In the genomic region with DNA sequence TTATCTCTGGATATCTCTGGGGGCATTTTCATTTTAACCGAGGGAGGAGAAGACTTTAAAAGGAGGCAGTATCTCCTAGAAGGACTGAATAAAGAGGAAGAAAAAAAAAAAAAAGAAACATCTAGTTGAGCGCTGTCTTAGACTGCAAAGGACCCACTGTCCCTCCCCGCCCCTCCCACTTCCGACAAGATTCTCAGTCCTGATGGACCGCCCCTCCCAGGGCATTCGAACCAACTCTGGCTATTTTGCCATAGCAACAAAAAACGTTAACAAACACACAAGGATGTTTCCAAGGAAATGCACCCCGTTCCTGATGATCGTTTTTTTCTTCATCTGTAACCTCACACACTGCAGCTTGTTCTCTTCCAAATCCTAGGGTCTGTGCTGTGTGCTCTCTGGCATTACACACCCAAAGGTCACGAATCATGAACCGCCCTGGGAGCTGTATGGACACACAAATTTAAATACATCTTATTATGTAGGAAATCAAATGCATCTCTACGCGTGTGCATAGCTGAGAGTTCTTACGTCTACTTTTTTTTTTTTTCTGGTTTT, we compare ENCODE assay signal across 14 mouse cellular contexts.
DNase-seq lines count a peak whose midpoint lies in the region; ATAC-seq and TF ChIP-seq lines count a peak whose summit lies in the region.
"Had no signal": no experiment of that assay in that cellular context is flagged by ENCODE, and none has a peak within 500 bp of the region (broad histone marks: within the 10 kb centered on the region; RNA-seq: fewer than 3 reads in every experiment).

No protein-coding gene starts in this region.

- no peak for TF ChIP-seq POLR2A in lung, adult 2 months (IDR thresholded peaks at IDR 0.05; ENCODE audit: borderline replicate concordance, extremely low read depth, low read depth, low read length)

- H3K36me3 ChIP-seq in lung, embryonic 15.5 days, result no peaks in the 10 kb centered on the region
- H3K36me3 ChIP-seq in intestine, embryonic 16.5 days (ENCODE audit: control insufficient read depth, insufficient read depth, low read length), result no peaks in the 10 kb centered on the region
- H3K36me3 ChIP-seq in stomach, postnatal 0 days (ENCODE audit: control insufficient read depth, insufficient read depth, low read length), result no peaks in the 10 kb centered on the region
- H3K36me3 ChIP-seq: forebrain, embryonic 15.5 days; midbrain, embryonic 15.5 days; neural tube, embryonic 12.5 days had no signal

- H3K27me3 ChIP-seq in lung, embryonic 15.5 days, result no peaks in the 10 kb centered on the region
- no peaks in the 10 kb centered on the region for H3K27me3 ChIP-seq in intestine, embryonic 16.5 days (replicated peaks; ENCODE audit: control insufficient read depth, insufficient read depth, low read length)
- H3K27me3 ChIP-seq in stomach, postnatal 0 days (ENCODE audit: control insufficient read depth, insufficient read depth, low read length), result no peaks in the 10 kb centered on the region
- H3K27me3 ChIP-seq: forebrain, embryonic 15.5 days; midbrain, embryonic 15.5 days; neural tube, embryonic 12.5 days had no signal

- DNase-seq in lung, adult 2 months, result no peak
- peak; percentile 42 for DNase-seq in stomach, postnatal 0 days (ENCODE audit: low spot score)
- no peak for DNase-seq in left cerebral cortex, adult 8-10 months (ENCODE audit: low spot score in 2 of 2)
- DNase-seq in adrenal gland, adult 18-20 months (ENCODE audit: low spot score in 2 of 2), result no peak
- DNase-seq: cerebellum, postnatal 25 days; gastrocnemius, postnatal 36 days; retina, postnatal 1 day had no signal

- 45% methylated on average over 14 of the region's 14 CpGs for WGBS in lung, embryonic 15.5 days
- 46% methylated on average over 14 of the region's 14 CpGs for WGBS in lung, adult 2 months
- 52% methylated on average over 14 of the region's 14 CpGs for WGBS in intestine, embryonic 16.5 days
- WGBS in stomach, postnatal 0 days, result 53% methylated on average over 14 of the region's 14 CpGs

- H3K4me2 ChIP-seq in lung, embryonic 15.5 days, result peak overlapping the region; percentile 23; the same call in 1 of the 2 replicates
- peak overlapping the region; percentile 38 for H3K4me2 ChIP-seq in intestine, embryonic 16.5 days (ENCODE audit: low read depth, low read length)
- peak overlapping the region; percentile 31 for H3K4me2 ChIP-seq in stomach, postnatal 0 days (replicated peaks; ENCODE audit: low read depth)
- H3K4me2 ChIP-seq: forebrain, embryonic 15.5 days; midbrain, embryonic 15.5 days; neural tube, embryonic 12.5 days had no signal

- H3K4me1 ChIP-seq in lung, embryonic 15.5 days, result peaks cover 3% of the 10 kb centered on the region; the same call in 1 of the 2 replicates
- H3K4me1 ChIP-seq in lung, adult 2 months (ENCODE audit: control insufficient read depth, insufficient read depth, low read length), result no peaks in the 10 kb centered on the region; the same call in 1 of the 2 replicates
- peaks cover 8% of the 10 kb centered on the region; the same call in 1 of the 2 replicates for H3K4me1 ChIP-seq in intestine, embryonic 16.5 days (ENCODE audit: control insufficient read depth, insufficient read depth, low read length)
- H3K4me1 ChIP-seq in stomach, postnatal 0 days (replicated peaks; ENCODE audit: control insufficient read depth, insufficient read depth), result no peaks in the 10 kb centered on the region
- H3K4me1 ChIP-seq: forebrain, embryonic 15.5 days; midbrain, embryonic 15.5 days; neural tube, embryonic 12.5 days had no signal

- H3K27ac ChIP-seq in lung, embryonic 15.5 days, result no peak overlapping the region
- H3K27ac ChIP-seq in intestine, embryonic 16.5 days (ENCODE audit: low read length), result 0 out of 2 replicates have a peak overlapping the region, but pooled peaks have one; percentile 54
- H3K27ac ChIP-seq in stomach, postnatal 0 days (replicated peaks), result no peak overlapping the region
- H3K27ac ChIP-seq: forebrain, embryonic 15.5 days; liver, embryonic 14.5 days; midbrain, embryonic 15.5 days; neural tube, embryonic 12.5 days had no signal

- H3K4me3 ChIP-seq in lung, embryonic 15.5 days, result no peak overlapping the region
- H3K4me3 ChIP-seq in lung, adult 2 months (replicated peaks; ENCODE audit: extremely low read depth, low read depth, low read length), result no peak overlapping the region
- H3K4me3 ChIP-seq in intestine, embryonic 16.5 days (ENCODE audit: low read length), result peak overlapping the region; percentile 11; the same call in 1 of the 2 replicates
- H3K4me3 ChIP-seq in stomach, postnatal 0 days (ENCODE audit: low read depth, low read length), result no peak overlapping the region
- H3K4me3 ChIP-seq: forebrain, embryonic 15.5 days; midbrain, embryonic 15.5 days; neural tube, embryonic 12.5 days had no signal

- no peak for TF ChIP-seq EP300 in stomach, postnatal 0 days (optimal IDR thresholded peaks at IDR 0.05)

- no peak for TF ChIP-seq CTCF in lung, adult 2 months (IDR thresholded peaks at IDR 0.05; ENCODE audit: insufficient read depth, low read length)
- no peak for TF ChIP-seq CTCF in stomach, postnatal 0 days (IDR thresholded peaks at IDR 0.05; ENCODE audit: low read depth)

- H3K9ac ChIP-seq in lung, embryonic 15.5 days, result no peak overlapping the region
- H3K9ac ChIP-seq in intestine, embryonic 16.5 days (ENCODE audit: low read depth, low read length), result no peak overlapping the region
- no peak overlapping the region for H3K9ac ChIP-seq in stomach, postnatal 0 days (ENCODE audit: low read length)
- H3K9ac ChIP-seq: forebrain, embryonic 15.5 days; liver, embryonic 14.5 days; midbrain, embryonic 15.5 days; neural tube, embryonic 12.5 days had no signal

- H3K9me3 ChIP-seq in lung, embryonic 15.5 days, result no peaks in the 10 kb centered on the region
- H3K9me3 ChIP-seq in intestine, embryonic 16.5 days (ENCODE audit: control insufficient read depth, low read length), result no peaks in the 10 kb centered on the region
- no peaks in the 10 kb centered on the region for H3K9me3 ChIP-seq in stomach, postnatal 0 days (ENCODE audit: control insufficient read depth, low read length)
- H3K9me3 ChIP-seq: forebrain, embryonic 15.5 days; midbrain, embryonic 15.5 days; neural tube, embryonic 12.5 days had no signal

- 0 out of 2 replicates have a peak, but pooled peaks have one; percentile 57 for ATAC-seq in lung, embryonic 15.5 days (ENCODE audit: borderline replicate concordance, extremely low read depth, low FRiP score, low TSS enrichment)
- ATAC-seq in granulocyte monocyte progenitor cell, adult 5-6 weeks (replicated peaks; ENCODE audit: poor library complexity, severe bottlenecking), result peak; percentile 22; the same call in 1 of the 2 replicates
- ATAC-seq in intestine, embryonic 16.5 days, result peak; percentile 73
- ATAC-seq in stomach, postnatal 0 days (ENCODE audit: low FRiP score, low TSS enrichment), result peak; percentile 49; the same call in 1 of the 2 replicates
- ATAC-seq: forebrain, embryonic 15.5 days; midbrain, embryonic 15.5 days had no signal

Comparison
In these comparisons a context has a peak if more than half of its experiments do, and no peak if none do; other contexts are left out.
1. ATAC-seq: peak in every context shown above with its lines; median percentile 73 in intestine, embryonic 16.5 days; 57 in lung, embryonic 15.5 days; 49 in stomach, postnatal 0 days; 22 in granulocyte monocyte progenitor cell, adult 5-6 weeks.